Mouse (Mus musculus): Measurements from ENCODE around the gene Gm20458. TPM values are rescaled to one million over a fixed set of nuclear protein-coding genes. Genes with fewer than 3 reads are reported as not detected.

Gm20458 gene
- total and polyA plus RNA-seq, 3 experiments = 8.0 to 17.2 (median 9.2) TPM

DNA sequence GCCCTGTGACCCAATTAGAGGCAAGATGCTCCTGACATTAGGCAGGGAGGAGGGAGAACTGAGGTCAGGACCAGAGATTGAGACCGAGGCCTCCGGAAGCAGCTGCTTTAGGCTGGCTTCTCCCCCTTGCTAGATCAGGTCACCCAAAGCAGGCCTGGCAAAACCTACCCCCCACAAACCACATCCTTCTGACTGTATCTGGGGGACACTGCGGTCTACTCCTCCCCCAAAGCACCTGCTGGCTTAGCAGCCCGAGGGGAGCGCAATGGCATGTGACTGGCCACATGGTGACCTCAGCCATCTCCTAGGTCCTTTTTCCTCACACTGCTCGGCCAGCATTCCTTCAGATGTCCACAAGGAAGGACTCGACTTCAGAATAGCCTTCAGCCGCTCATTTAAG lies 19.6 kb upstream of the Gm20458 start:
- intact Hi-C loops (cut with DNase I) = no loop called here
- peaks cover 4% of the 10 kb centered on the region; the same call in 1 of the 2 replicates for H3K4me1 ChIP-seq (ENCODE audit: control insufficient read depth, insufficient read depth, low read length)
- H3K9ac ChIP-seq (ENCODE audit: low read depth, low read length) = no peak overlapping the region
- no peak for TF ChIP-seq EP300 (IDR thresholded peaks at IDR 0.05; ENCODE audit: insufficient read depth, low read depth, low read length)
- TF ChIP-seq CTCF (IDR thresholded peaks at IDR 0.05) = no peak
- no peak for TF ChIP-seq POLR2A (IDR thresholded peaks at IDR 0.05; ENCODE audit: insufficient read depth, low read depth, low read length)
- WGBS = 65% methylated on average over 8 of the region's 8 CpGs
- H3K4me3 ChIP-seq = no peak overlapping the region
- no peak overlapping the region for H3K27ac ChIP-seq
- peak in 1 of 2 experiments; percentile 57 for DNase-seq
- H3K36me3 ChIP-seq (ENCODE audit: control insufficient read depth, insufficient read depth, low read length) = no peaks in the 10 kb centered on the region
- no peaks in the 10 kb centered on the region for H3K79me2 ChIP-seq (replicated peaks; ENCODE audit: control insufficient read depth, insufficient read depth, low read length)
- H3K27me3 ChIP-seq (ENCODE audit: control insufficient read depth, insufficient read depth, low read length) = no peaks in the 10 kb centered on the region

DNA sequence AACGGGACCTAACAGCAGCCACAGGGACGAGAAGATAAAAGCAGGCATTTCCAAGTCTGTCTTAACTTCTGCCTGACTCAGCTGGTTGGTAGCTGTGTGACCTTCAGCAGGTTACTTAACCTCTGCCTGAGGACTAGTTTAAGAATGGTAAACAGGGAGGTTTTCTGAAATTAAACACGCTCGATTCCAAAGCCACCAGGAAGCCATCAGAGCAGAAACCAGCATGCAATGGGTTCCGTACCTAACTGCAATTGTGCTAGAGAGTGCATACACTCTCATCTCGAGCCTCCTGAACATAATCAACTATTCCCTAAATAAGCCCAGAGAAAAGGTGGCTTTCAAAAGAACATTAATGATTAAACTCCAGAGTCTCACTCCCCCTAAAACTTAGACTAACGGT lies 19.0 kb upstream of the Gm20458 start:
- 67% methylated on average over 7 of the region's 7 CpGs for WGBS
- no peaks in the 10 kb centered on the region for H3K79me2 ChIP-seq (replicated peaks; ENCODE audit: control insufficient read depth, insufficient read depth, low read length)
- intact Hi-C loops (cut with DNase I) = no loop called here
- H3K4me1 ChIP-seq (ENCODE audit: control insufficient read depth, insufficient read depth, low read length) = peaks cover 4% of the 10 kb centered on the region; the same call in 1 of the 2 replicates
- H3K36me3 ChIP-seq (ENCODE audit: control insufficient read depth, insufficient read depth, low read length) = no peaks in the 10 kb centered on the region
- no peak for DNase-seq
- H3K27me3 ChIP-seq (ENCODE audit: control insufficient read depth, insufficient read depth, low read length) = no peaks in the 10 kb centered on the region
- no peak overlapping the region; the same call in 1 of the 2 replicates for H3K9ac ChIP-seq (ENCODE audit: low read depth, low read length)
- peak overlapping the region; percentile 78; the same call in 1 of the 2 replicates for H3K27ac ChIP-seq
- TF ChIP-seq CTCF (IDR thresholded peaks at IDR 0.05) (no peak), EP300 (IDR thresholded peaks at IDR 0.05; ENCODE audit: insufficient read depth, low read depth, low read length) (no peak), POLR2A (IDR thresholded peaks at IDR 0.05; ENCODE audit: insufficient read depth, low read depth, low read length) (no peak)
- peak overlapping the region; percentile 58 for H3K4me3 ChIP-seq

- peak overlapping the region; percentile 58 for H3K4me3 ChIP-seq
- H3K27me3 ChIP-seq (ENCODE audit: control insufficient read depth, insufficient read depth, low read length) = no peaks in the 10 kb centered on the region
- 8% methylated on average over 29 of the region's 29 CpGs for WGBS
- no peak for TF ChIP-seq POLR2A (IDR thresholded peaks at IDR 0.05; ENCODE audit: insufficient read depth, low read depth, low read length)
- no peak for TF ChIP-seq CTCF (IDR thresholded peaks at IDR 0.05)
- TF ChIP-seq EP300 (IDR thresholded peaks at IDR 0.05; ENCODE audit: insufficient read depth, low read depth, low read length) = no peak
- intact Hi-C loops (cut with DNase I) = no loop called here
- peaks cover 3% of the 10 kb centered on the region; the same call in 1 of the 2 replicates for H3K4me1 ChIP-seq (ENCODE audit: control insufficient read depth, insufficient read depth, low read length)
- no peaks in the 10 kb centered on the region for H3K36me3 ChIP-seq (ENCODE audit: control insufficient read depth, insufficient read depth, low read length)
- H3K79me2 ChIP-seq (replicated peaks; ENCODE audit: control insufficient read depth, insufficient read depth, low read length) = no peaks in the 10 kb centered on the region
- H3K27ac ChIP-seq = peak overlapping the region; percentile 78
- peak overlapping the region; percentile 82 for H3K9ac ChIP-seq (ENCODE audit: low read depth, low read length)
- DNase-seq = peak; percentile 62 to 71
Observed at GRCm38 (mm10) chr2:164442315-164443050, 18.3 kb upstream of the Gm20458 start.

GRCm38 (mm10) chr2:164443051-164443437 lies 17.7 kb upstream of the Gm20458 start:
- Histone ChIP-seq H3K4me1 (ENCODE audit: control insufficient read depth, insufficient read depth, low read length) (peaks cover 3% of the 10 kb centered on the region; the same call in 1 of the 2 replicates), H3K36me3 (ENCODE audit: control insufficient read depth, insufficient read depth, low read length) (no peaks in the 10 kb centered on the region), H3K27ac (peak overlapping the region; percentile 78), H3K27me3 (ENCODE audit: control insufficient read depth, insufficient read depth, low read length) (no peaks in the 10 kb centered on the region), H3K9ac (ENCODE audit: low read depth, low read length) (peak overlapping the region; percentile 82), H3K79me2 (replicated peaks; ENCODE audit: control insufficient read depth, insufficient read depth, low read length) (no peaks in the 10 kb centered on the region), H3K4me3 (peak overlapping the region; percentile 58)
- intact Hi-C loops (cut with DNase I) = no loop called here
- WGBS = 1% methylated on average over 26 of the region's 26 CpGs
- peak; percentile 90 to 91 for DNase-seq
- TF ChIP-seq EP300 (IDR thresholded peaks at IDR 0.05; ENCODE audit: insufficient read depth, low read depth, low read length) (no peak), CTCF (IDR thresholded peaks at IDR 0.05) (peak; percentile 52), POLR2A (IDR thresholded peaks at IDR 0.05; ENCODE audit: insufficient read depth, low read depth, low read length) (peak; percentile 88)

GRCm38 (mm10) chr2:164443460-164444000 lies 17.2 kb upstream of the Gm20458 start, which contains the start of gene Sdc4:
Gene Sdc4, minus strand, starts transcription at chr2:164443887.
- WGBS = 19% methylated on average over 18 of the region's 18 CpGs
- intact Hi-C loops (cut with DNase I) = no loop called here
- no peak for DNase-seq
- Histone ChIP-seq H3K27ac (peak within 1 kb of the TSS; percentile 78), H3K9ac (ENCODE audit: low read depth, low read length) (peak within 1 kb of the TSS; percentile 82), H3K4me1 (ENCODE audit: control insufficient read depth, insufficient read depth, low read length) (peaks cover 1% of the 10 kb centered on the region; the same call in 1 of the 2 replicates), H3K79me2 (replicated peaks; ENCODE audit: control insufficient read depth, insufficient read depth, low read length) (no peaks in the 10 kb centered on the region), H3K4me3 (peak within 1 kb of the TSS; percentile 58), H3K36me3 (ENCODE audit: control insufficient read depth, insufficient read depth, low read length) (no peaks in the 10 kb centered on the region), H3K27me3 (ENCODE audit: control insufficient read depth, insufficient read depth, low read length) (no peaks in the 10 kb centered on the region)
- TF ChIP-seq POLR2A (IDR thresholded peaks at IDR 0.05; ENCODE audit: insufficient read depth, low read depth, low read length) = no peak
- TF ChIP-seq EP300 (IDR thresholded peaks at IDR 0.05; ENCODE audit: insufficient read depth, low read depth, low read length) = no peak
- TF ChIP-seq CTCF (IDR thresholded peaks at IDR 0.05) = no peak

DNA sequence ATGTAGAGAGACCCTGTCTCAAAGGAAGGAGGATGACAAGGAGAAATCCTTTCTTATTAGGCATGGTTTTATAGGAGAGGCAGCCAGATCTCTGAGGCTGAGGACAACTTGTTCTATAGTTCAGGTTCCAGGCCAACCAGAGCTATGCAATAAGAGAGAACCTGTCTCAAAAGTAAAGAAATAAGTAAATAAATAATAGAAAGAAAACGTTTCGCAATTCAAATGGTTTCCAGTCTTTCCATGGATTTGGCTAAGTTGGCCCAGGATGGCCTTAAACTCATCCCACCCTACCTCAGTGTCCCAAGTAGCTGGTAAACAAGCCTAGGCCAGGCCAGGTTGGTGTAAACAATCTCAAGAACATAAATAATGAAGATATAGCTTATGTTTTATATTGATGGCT lies 16.1 kb upstream of the Gm20458 start:
- no peak for DNase-seq
- WGBS = 86% methylated on average over 2 of the region's 2 CpGs
- H3K27ac ChIP-seq = no peak overlapping the region
- no peaks in the 10 kb centered on the region for H3K79me2 ChIP-seq (replicated peaks; ENCODE audit: control insufficient read depth, insufficient read depth, low read length)
- H3K9ac ChIP-seq (ENCODE audit: low read depth, low read length) = no peak overlapping the region
- no peaks in the 10 kb centered on the region for H3K27me3 ChIP-seq (ENCODE audit: control insufficient read depth, insufficient read depth, low read length)
- TF ChIP-seq EP300 (IDR thresholded peaks at IDR 0.05; ENCODE audit: insufficient read depth, low read depth, low read length) = no peak
- no peak for TF ChIP-seq POLR2A (IDR thresholded peaks at IDR 0.05; ENCODE audit: insufficient read depth, low read depth, low read length)
- TF ChIP-seq CTCF (IDR thresholded peaks at IDR 0.05) = no peak
- no peaks in the 10 kb centered on the region for H3K36me3 ChIP-seq (ENCODE audit: control insufficient read depth, insufficient read depth, low read length)
- H3K4me1 ChIP-seq (ENCODE audit: control insufficient read depth, insufficient read depth, low read length) = no peaks in the 10 kb centered on the region; the same call in none of the 2 replicates
- intact Hi-C loops (cut with DNase I) = no loop called here
- H3K4me3 ChIP-seq = no peak overlapping the region

All from heart, adult 2 months (tissue).